Mouse (Mus musculus) mature B cell (primary cell): ENCODE results near the gene Slc35c1.

ENCODE experiments used
- in situ Hi-C: fragments of 300-500 bp; cut with MboI; formaldehyde crosslinking; loops from 2 replicates; pipeline ENCODE4 v1.14.3; 2019

The Slc35c1 gene

GRCm38 (mm10) chr2:92434375-92434745 is 26.0 kb downstream of the Slc35c1 start:
- in situ Hi-C loops = no loop called here

GRCm38 (mm10) chr2:92433578-92434374 is 26.6 kb downstream of the Slc35c1 start, which contains the start of gene Cry2:
Gene Cry2 (minus strand): TSS chr2:92434043.
- in situ Hi-C loops = no loop called here

- in situ Hi-C loops = no loop called here
Observed at GRCm38 (mm10) chr2:92432299-92433295, 27.7 kb downstream of the Slc35c1 start.

- in situ Hi-C loops = no loop called here
Observed at GRCm38 (mm10) chr2:92431611-92432179, 28.6 kb downstream of the Slc35c1 start.

- in situ Hi-C loops = no loop called here
Observed at GRCm38 (mm10) chr2:92430723-92431541, 29.4 kb downstream of the Slc35c1 start.

GRCm38 (mm10) chr2:92430089-92430488 is 30.2 kb downstream of the Slc35c1 start:
- in situ Hi-C loops = no loop called here

- in situ Hi-C loops = no loop called here
Observed at GRCm38 (mm10) chr2:92427882-92428281, 32.5 kb downstream of the Slc35c1 start.

GRCm38 (mm10) chr2:92426426-92426825 is 33.9 kb downstream of the Slc35c1 start:
- in situ Hi-C loops = no loop called here

GRCm38 (mm10) chr2:92425366-92425765 is 35.0 kb downstream of the Slc35c1 start:
- in situ Hi-C loops = no loop called here

- in situ Hi-C loops = no loop called here
Observed at GRCm38 (mm10) chr2:92424462-92425308, 35.7 kb downstream of the Slc35c1 start.

GRCm38 (mm10) chr2:92423702-92424461 is 36.5 kb downstream of the Slc35c1 start:
- in situ Hi-C loops = no loop called here

GRCm38 (mm10) chr2:92423156-92423555 is 37.2 kb downstream of the Slc35c1 start:
- in situ Hi-C loops = no loop called here

- in situ Hi-C loops = no loop called here
Observed at GRCm38 (mm10) chr2:92422388-92423135, 37.8 kb downstream of the Slc35c1 start.

GRCm38 (mm10) chr2:92421723-92422387 is 38.5 kb downstream of the Slc35c1 start:
- in situ Hi-C loops = no loop called here

GRCm38 (mm10) chr2:92411705-92412104 is 48.6 kb downstream of the Slc35c1 start:
- in situ Hi-C loops = no loop called here

- in situ Hi-C loops = no loop called here
Observed at GRCm38 (mm10) chr2:92408309-92409045, 51.9 kb downstream of the Slc35c1 start.

GRCm38 (mm10) chr2:92405687-92406086 is 54.7 kb downstream of the Slc35c1 start:
- in situ Hi-C loops = no loop called here

- in situ Hi-C loops = no loop called here
Observed at GRCm38 (mm10) chr2:92404737-92405136, 55.6 kb downstream of the Slc35c1 start.
